In the genomic region with DNA sequence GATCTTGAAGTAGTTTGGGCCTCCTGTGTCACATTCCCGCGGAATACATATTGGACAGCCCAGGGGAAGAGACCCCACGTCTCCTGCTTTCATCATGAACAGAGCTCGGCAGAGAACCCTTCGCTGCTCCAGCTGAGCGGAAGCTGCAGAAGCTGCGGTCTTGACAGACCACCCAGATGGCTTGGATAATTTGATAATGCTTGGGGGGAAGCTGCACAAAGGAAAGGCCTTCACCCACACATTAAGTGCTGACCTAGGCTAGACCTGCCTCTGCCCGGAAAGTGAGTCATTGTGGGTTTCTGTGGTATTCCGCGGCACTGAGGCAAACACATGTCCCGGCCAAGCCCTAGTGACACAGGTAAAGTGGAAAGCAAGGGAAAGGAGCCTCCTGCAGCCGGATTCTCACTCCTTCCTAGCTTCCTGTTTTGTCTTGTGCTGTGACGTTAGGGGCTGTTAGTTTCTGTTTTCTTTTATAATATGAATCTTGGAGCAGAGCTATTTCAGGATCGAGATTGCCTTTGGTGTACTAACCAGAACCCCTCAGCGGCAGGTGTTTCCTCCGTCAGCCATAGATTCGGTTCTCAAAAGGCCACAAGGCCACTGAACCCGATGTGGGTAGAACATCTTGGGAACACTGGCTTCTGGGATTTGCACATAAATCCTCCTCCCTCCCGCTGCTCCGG, we compare ENCODE assay signal across 8 mouse cellular contexts. TPM values are rescaled to one million over a fixed set of nuclear protein-coding genes. Genes with fewer than 3 reads are reported as not detected.
A peak's percentile ranks its signal among the peaks of the same experiment; 100 is the strongest.
DNase-seq lines count a peak whose midpoint lies in the region; ATAC-seq and TF ChIP-seq lines count a peak whose summit lies in the region.
"Had no signal": no experiment of that assay in that cellular context is flagged by ENCODE, and none has a peak within 500 bp of the region (broad histone marks: within the 10 kb centered on the region; RNA-seq: fewer than 3 reads in every experiment).

No protein-coding gene starts in this region.

- ATAC-seq in liver, embryonic 13.5 days (ENCODE audit: low read depth): no peak
- no peak for ATAC-seq in stomach, embryonic 15.5 days (ENCODE audit: insufficient read depth, low FRiP score, low read depth)

- no peaks in the 10 kb centered on the region for H3K27me3 ChIP-seq in liver, embryonic 13.5 days
- H3K27me3 ChIP-seq in stomach, embryonic 15.5 days (replicated peaks): no peaks in the 10 kb centered on the region
- H3K27me3 ChIP-seq: limb, embryonic 13.5 days had no signal

- peak overlapping the region; percentile 48 for H3K4me3 ChIP-seq in bone marrow, adult 2 months (replicated peaks; ENCODE audit: control insufficient read depth, low read depth, low read length)
- peak overlapping the region; percentile 26 for H3K4me3 ChIP-seq in liver, embryonic 13.5 days (replicated peaks)
- H3K4me3 ChIP-seq in stomach, embryonic 15.5 days (replicated peaks): no peak overlapping the region
- H3K4me3 ChIP-seq: limb, embryonic 13.5 days had no signal

- peak overlapping the region; percentile 45 for H3K27ac ChIP-seq in bone marrow, adult 2 months (ENCODE audit: control insufficient read depth, insufficient read depth, low read depth, low read length, poor library complexity)
- no peak overlapping the region for H3K27ac ChIP-seq in liver, embryonic 13.5 days
- H3K27ac ChIP-seq in stomach, embryonic 15.5 days: no peak overlapping the region
- H3K27ac ChIP-seq: limb, embryonic 13.5 days had no signal

- H3K4me2 ChIP-seq in liver, embryonic 13.5 days: peak overlapping the region; percentile 53
- H3K4me2 ChIP-seq in stomach, embryonic 15.5 days: peak overlapping the region; percentile 5; the same call in 1 of the 2 replicates
- H3K4me2 ChIP-seq: limb, embryonic 13.5 days had no signal

- no peak for TF ChIP-seq CTCF in bone marrow, adult 2 months (IDR thresholded peaks at IDR 0.05; ENCODE audit: control insufficient read depth, insufficient read depth, low read length)

- intact Hi-C loops in left cerebral cortex, postnatal 36 days (cut with DNase I): no loop called here

- H3K9me3 ChIP-seq in liver, embryonic 13.5 days (replicated peaks): no peaks in the 10 kb centered on the region
- H3K9me3 ChIP-seq in stomach, embryonic 15.5 days: no peaks in the 10 kb centered on the region
- H3K9me3 ChIP-seq: limb, embryonic 13.5 days had no signal

- no peaks in the 10 kb centered on the region for H3K36me3 ChIP-seq in liver, embryonic 13.5 days
- H3K36me3 ChIP-seq in stomach, embryonic 15.5 days: no peaks in the 10 kb centered on the region
- H3K36me3 ChIP-seq: limb, embryonic 13.5 days had no signal

- peaks cover 1% of the 10 kb centered on the region for H3K4me1 ChIP-seq in bone marrow, adult 2 months (ENCODE audit: control insufficient read depth, insufficient read depth, low read length)
- peaks cover 14% of the 10 kb centered on the region for H3K4me1 ChIP-seq in liver, embryonic 13.5 days (replicated peaks)
- no peaks in the 10 kb centered on the region for H3K4me1 ChIP-seq in stomach, embryonic 15.5 days
- H3K4me1 ChIP-seq: limb, embryonic 13.5 days had no signal

- peak; percentile 16 for DNase-seq in urinary bladder, postnatal 25 days (ENCODE audit: low spot score)
- DNase-seq in urinary bladder, postnatal 4 days (ENCODE audit: low spot score in 2 of 2): no peak
- no peak for DNase-seq in liver, embryonic 13.5 days
- DNase-seq in left cerebral cortex, postnatal 36 days (ENCODE audit: low spot score in 2 of 2): no peak
- DNase-seq in frontal cortex, adult 2 months (ENCODE audit: extremely low spot score in 1 of 2, low spot score in 1 of 2): no peak

- TF ChIP-seq POLR2A in bone marrow, adult 2 months (IDR thresholded peaks at IDR 0.05; ENCODE audit: borderline replicate concordance, control insufficient read depth, low read depth, low read length): no peak

- WGBS in bone marrow, adult 2 months: under 1% methylated on average over 20 of the region's 20 CpGs
- 17% methylated on average over 20 of the region's 20 CpGs for WGBS in liver, embryonic 13.5 days (ENCODE audit: insufficient replicate concordance)
- 58% methylated on average over 20 of the region's 20 CpGs for WGBS in stomach, embryonic 15.5 days

- peak overlapping the region; percentile 3; the same call in 1 of the 2 replicates for H3K9ac ChIP-seq in liver, embryonic 13.5 days
- H3K9ac ChIP-seq in stomach, embryonic 15.5 days: no peak overlapping the region
- H3K9ac ChIP-seq: limb, embryonic 13.5 days had no signal

RNA-seq across cellular contexts. Expression of gene Skil, which starts 33.6 kb away (rescaled TPM):
- polyA plus RNA-seq in bone marrow, adult 2 months (2011; ENCODE audit: insufficient read depth, insufficient read length, low replicate concordance, missing spikeins): 1.4 and 2.9 TPM in 2 replicates
- polyA plus RNA-seq in liver, embryonic 13.5 days (2015; fragmentation: Nextera tagmentation; extraction: Ambion mirVana): 4.9 and 5.8 TPM in 2 replicates
- polyA plus RNA-seq in stomach, embryonic 15.5 days (2015; fragmentation: Nextera tagmentation; extraction: Ambion mirVana): 19.3 and 21.6 TPM in 2 replicates
- 10 to 100 TPM; 59.6 to 59.7 TPM for total RNA-seq in left cerebral cortex, postnatal 36 days (2021)
- polyA plus RNA-seq in frontal cortex, adult 2 months (2012; rRNA removed): 19.8 and 20.0 TPM in 2 replicates
